In genomic region chr15:24969391-24969812, GRCm38 (mm10) we compare ENCODE assay signal across 9 mouse cellular contexts.
DNase-seq lines count a peak whose midpoint lies in the region; ATAC-seq and TF ChIP-seq lines count a peak whose summit lies in the region.
"Had no signal": no experiment of that assay in that cellular context is flagged by ENCODE, and none has a peak within 500 bp of the region (broad histone marks: within the 10 kb centered on the region; RNA-seq: fewer than 3 reads in every experiment).

No protein-coding gene starts in this region.

- H3K27ac ChIP-seq in lung, embryonic 14.5 days (ENCODE audit: low read depth) = no peak overlapping the region
- H3K27ac ChIP-seq in midbrain, embryonic 15.5 days = no peak overlapping the region
- no peak overlapping the region for H3K27ac ChIP-seq in heart, adult 2 months

- intact Hi-C loops in heart, adult 2 months (cut with DNase I) = no loop called here

- H3K4me3 ChIP-seq in lung, embryonic 14.5 days (ENCODE audit: low read depth, low read length) = no peak overlapping the region
- no peak overlapping the region for H3K4me3 ChIP-seq in midbrain, embryonic 15.5 days
- no peak overlapping the region for H3K4me3 ChIP-seq in heart, adult 2 months
- H3K4me3 ChIP-seq: megakaryocyte, embryonic 14.5 days had no signal

- H3K79me2 ChIP-seq in heart, adult 2 months (replicated peaks; ENCODE audit: control insufficient read depth, insufficient read depth, low read length) = no peaks in the 10 kb centered on the region

- DNase-seq in lung, embryonic 14.5 days = peak; percentile 76
- no peak for DNase-seq in lung, postnatal 25 days (ENCODE audit: low spot score)
- peak; percentile 46 for DNase-seq in embryo, embryonic 10.5 days (ENCODE audit: low spot score)
- peak; percentile 66 for DNase-seq in kidney, postnatal 14 days
- no peak for DNase-seq in ovary, postnatal 10 days (ENCODE audit: low spot score)
- no peak for DNase-seq in thymus, postnatal 0 days (ENCODE audit: low spot score)
- DNase-seq in heart, adult 2 months = no peak

- peak; percentile 87 for ATAC-seq in lung, embryonic 14.5 days (ENCODE audit: insufficient read depth)
- peak; percentile 56; the same call in 1 of the 2 replicates for ATAC-seq in midbrain, embryonic 15.5 days (replicated peaks)

- H3K27me3 ChIP-seq in lung, embryonic 14.5 days (ENCODE audit: insufficient read depth, low read length) = no peaks in the 10 kb centered on the region
- no peaks in the 10 kb centered on the region for H3K27me3 ChIP-seq in midbrain, embryonic 15.5 days (replicated peaks)
- H3K27me3 ChIP-seq in heart, adult 2 months (ENCODE audit: control insufficient read depth, insufficient read depth, low read length) = no peaks in the 10 kb centered on the region
- H3K27me3 ChIP-seq: megakaryocyte, embryonic 14.5 days had no signal

- WGBS in lung, embryonic 14.5 days = 17% methylated on average over 2 of the region's 2 CpGs
- 36% methylated on average over 2 of the region's 2 CpGs for WGBS in midbrain, embryonic 15.5 days
- WGBS in heart, adult 2 months = 16% methylated on average over 2 of the region's 2 CpGs

- H3K36me3 ChIP-seq in lung, embryonic 14.5 days (ENCODE audit: insufficient read depth) = no peaks in the 10 kb centered on the region
- H3K36me3 ChIP-seq in midbrain, embryonic 15.5 days (replicated peaks) = no peaks in the 10 kb centered on the region
- H3K36me3 ChIP-seq in heart, adult 2 months (ENCODE audit: control insufficient read depth, insufficient read depth, low read length) = no peaks in the 10 kb centered on the region

- TF ChIP-seq CTCF in lung, embryonic 14.5 days (IDR thresholded peaks at IDR 0.05; ENCODE audit: low read depth) = no peak
- TF ChIP-seq CTCF in heart, adult 2 months (IDR thresholded peaks at IDR 0.05) = no peak

- H3K4me2 ChIP-seq in lung, embryonic 14.5 days = no peak overlapping the region
- H3K4me2 ChIP-seq in midbrain, embryonic 15.5 days = no peak overlapping the region

- no peaks in the 10 kb centered on the region for H3K9me3 ChIP-seq in lung, embryonic 14.5 days (ENCODE audit: low read depth, low read length)
- no peaks in the 10 kb centered on the region for H3K9me3 ChIP-seq in midbrain, embryonic 15.5 days
- H3K9me3 ChIP-seq: megakaryocyte, embryonic 14.5 days had no signal

- TF ChIP-seq EP300 in heart, adult 2 months (IDR thresholded peaks at IDR 0.05; ENCODE audit: insufficient read depth, low read depth, low read length) = no peak

- peaks cover 3% of the 10 kb centered on the region; the same call in 1 of the 2 replicates for H3K4me1 ChIP-seq in lung, embryonic 14.5 days (ENCODE audit: insufficient read depth)
- H3K4me1 ChIP-seq in midbrain, embryonic 15.5 days = 0 out of 2 replicates have a peak, but pooled peaks cover 7% of the 10 kb centered on the region
- H3K4me1 ChIP-seq in heart, adult 2 months (ENCODE audit: control insufficient read depth, insufficient read depth, low read length) = no peaks in the 10 kb centered on the region
- H3K4me1 ChIP-seq: megakaryocyte, embryonic 14.5 days had no signal

- H3K9ac ChIP-seq in lung, embryonic 14.5 days = no peak overlapping the region
- H3K9ac ChIP-seq in midbrain, embryonic 15.5 days = no peak overlapping the region
- no peak overlapping the region for H3K9ac ChIP-seq in heart, adult 2 months (ENCODE audit: low read depth, low read length)

- TF ChIP-seq POLR2A in heart, adult 2 months (IDR thresholded peaks at IDR 0.05; ENCODE audit: insufficient read depth, low read depth, low read length) = no peak

Comparison
In these comparisons a context has a peak if more than half of its experiments do, and no peak if none do; other contexts are left out.
1. DNase-seq: peak in lung, embryonic 14.5 days (single experiment), embryo, embryonic 10.5 days (single experiment) and kidney, postnatal 14 days (single experiment); none in lung, postnatal 25 days (single experiment), ovary, postnatal 10 days (single experiment), thymus, postnatal 0 days (single experiment) and heart, adult 2 months (0 of 2).